ENCODE assay signal across 8 mouse cellular contexts in genomic region chr6:117932325-117933051, GRCm38 (mm10). TPM values are rescaled to one million over a fixed set of nuclear protein-coding genes. Genes with fewer than 3 reads are reported as not detected.
A peak's percentile ranks its signal among the peaks of the same experiment; 100 is the strongest.
DNase-seq lines count a peak whose midpoint lies in the region; TF ChIP-seq lines count a peak whose summit lies in the region.

No protein-coding gene starts in this region.

- no peak for TF ChIP-seq POLR2A in small intestine, adult 2 months (IDR thresholded peaks at IDR 0.05; ENCODE audit: low read depth, low read length)

- H3K27me3 ChIP-seq in small intestine, adult 2 months (ENCODE audit: control insufficient read depth, insufficient read depth, low read length), result no peaks in the 10 kb centered on the region

- no peak overlapping the region for H3K4me3 ChIP-seq in small intestine, adult 2 months (ENCODE audit: low read depth, low read length)

- H3K36me3 ChIP-seq in small intestine, adult 2 months (ENCODE audit: control insufficient read depth, insufficient read depth, low read length), result peaks cover 5% of the 10 kb centered on the region; the same call in 1 of the 2 replicates

- peak; percentile 11; the same call in 1 of the 2 replicates for TF ChIP-seq CTCF in small intestine, adult 2 months (IDR thresholded peaks at IDR 0.05; ENCODE audit: extremely low read depth, insufficient read length, insufficient replicate concordance, low read depth, low read length)

- H3K4me1 ChIP-seq in small intestine, adult 2 months (ENCODE audit: control insufficient read depth, insufficient read depth, insufficient read length, low read length), result no peaks in the 10 kb centered on the region

- no peak overlapping the region for H3K27ac ChIP-seq in small intestine, adult 2 months (ENCODE audit: insufficient read depth, low read depth, low read length)

- peak; percentile 18 for DNase-seq in gastrocnemius, postnatal 10 days
- no peak for DNase-seq in gastrocnemius, adult 18-20 months (ENCODE audit: low spot score)
- DNase-seq in CD4-positive, CD25-positive, alpha-beta regulatory T cell, adult 2 months (ENCODE audit: low read depth, low spot score), result peak; percentile 56
- peak; percentile 78 for DNase-seq in brain, adult 2 months (ENCODE audit: low read depth, low spot score)
- DNase-seq in kidney, postnatal 36 days, result peak; percentile 20 to 64
- no peak for DNase-seq in left cerebral cortex, postnatal 10 days (ENCODE audit: extremely low spot score in 1 of 2, low spot score in 2 of 2)
- no peak for DNase-seq in layer of hippocampus, adult 9-10 months (ENCODE audit: low spot score)

- intact Hi-C loops in left cerebral cortex, postnatal 10 days (cut with DNase I), result loop anchor here (5.0 kb wide), 1 partner anchor 165 kb away; no protein-coding TSS in a partner anchor

- 48% methylated on average over 11 of the region's 11 CpGs for whole genome bisulfite sequencing in small intestine, adult 2 months

RNA-seq across cellular contexts. Expression of gene Fxyd4, which starts 5.0 kb away (rescaled TPM):
- total RNA-seq in gastrocnemius, postnatal 10 days (2021), result not detected
- total RNA-seq in gastrocnemius, adult 18-20 months (2021), result not detected
- not detected in 2 replicates for polyA plus RNA-seq in small intestine, adult 2 months (2012; rRNA removed)
- total RNA-seq in left cerebral cortex, postnatal 10 days (2021), result not detected

RNA-seq across cellular contexts. Expression of gene Hnrnpf, which starts 32.4 kb away (rescaled TPM):
- total RNA-seq in gastrocnemius, postnatal 10 days (2021), result 100 to 1,000 TPM; 199 to 227 TPM
- 100 to 1,000 TPM in 1 of 2 experiments, 10 to 100 TPM in 1; 83.2 to 106 TPM for total RNA-seq in gastrocnemius, adult 18-20 months (2021)
- polyA plus RNA-seq in small intestine, adult 2 months (2012; rRNA removed), result 49.1 and 102 TPM in 2 replicates
- total RNA-seq in left cerebral cortex, postnatal 10 days (2021), result 100 to 1,000 TPM; 144 to 146 TPM

Comparison
In these comparisons a context has a peak if more than half of its experiments do, and no peak if none do; other contexts are left out.
1. DNase-seq: peak in gastrocnemius, postnatal 10 days (single experiment), CD4-positive, CD25-positive, alpha-beta regulatory T cell, adult 2 months (single experiment), brain, adult 2 months (single experiment) and kidney, postnatal 36 days (2 of 2); none in gastrocnemius, adult 18-20 months (single experiment), left cerebral cortex, postnatal 10 days (0 of 2) and layer of hippocampus, adult 9-10 months (single experiment).